Mouse (Mus musculus) retina, adult 2 months (tissue): ENCODE data around the gene Camk1d.

Experiments used
- DNase-seq: peaks from one replicate; pipeline ENCODE4 v3.0.0-alpha.2; 2012; ENCODE audit warnings: low read depth, low spot score

Gene Camk1d

GRCm38 (mm10) chr2:5478256-5478655 is 236.1 kb downstream of the Camk1d start:
- no peak for DNase-seq

GRCm38 (mm10) chr2:5477525-5477924 is 236.8 kb downstream of the Camk1d start:
- DNase-seq: no peak

GRCm38 (mm10) chr2:5469366-5469941 is 244.9 kb downstream of the Camk1d start:
- no peak for DNase-seq

GRCm38 (mm10) chr2:5467537-5467936 is 246.8 kb downstream of the Camk1d start:
- no peak for DNase-seq

GRCm38 (mm10) chr2:5458671-5459235 is 255.6 kb downstream of the Camk1d start:
- no peak for DNase-seq

- no peak for DNase-seq
These were observed 256.2 kb downstream of the Camk1d start for GRCm38 (mm10) chr2:5458075-5458494.

- DNase-seq: no peak
These were observed 258.2 kb downstream of the Camk1d start for GRCm38 (mm10) chr2:5456108-5456507.

- DNase-seq: no peak
These were observed 259.5 kb downstream of the Camk1d start for GRCm38 (mm10) chr2:5454830-5455229.

- no peak for DNase-seq
These were observed 262.7 kb downstream of the Camk1d start for GRCm38 (mm10) chr2:5451654-5452053.

- no peak for DNase-seq
These were observed 269.0 kb downstream of the Camk1d start for GRCm38 (mm10) chr2:5445357-5445756.

GRCm38 (mm10) chr2:5437690-5438089 is 276.6 kb downstream of the Camk1d start:
- no peak for DNase-seq

GRCm38 (mm10) chr2:5435587-5436253 is 278.6 kb downstream of the Camk1d start:
- no peak for DNase-seq

- no peak for DNase-seq
These were observed 283.0 kb downstream of the Camk1d start for GRCm38 (mm10) chr2:5431309-5431708.

GRCm38 (mm10) chr2:5429921-5430320 is 284.4 kb downstream of the Camk1d start:
- no peak for DNase-seq

- DNase-seq: no peak
These were observed 288.2 kb downstream of the Camk1d start for GRCm38 (mm10) chr2:5426110-5426509.

GRCm38 (mm10) chr2:5425612-5426011 is 288.7 kb downstream of the Camk1d start:
- no peak for DNase-seq

- no peak for DNase-seq
These were observed 293.6 kb downstream of the Camk1d start for GRCm38 (mm10) chr2:5420621-5421196.

GRCm38 (mm10) chr2:5418802-5419201 is 295.5 kb downstream of the Camk1d start:
- DNase-seq: no peak

GRCm38 (mm10) chr2:5417158-5418032 is 296.9 kb downstream of the Camk1d start:
- DNase-seq: no peak

GRCm38 (mm10) chr2:5411774-5412173 is 302.5 kb downstream of the Camk1d start:
- no peak for DNase-seq

GRCm38 (mm10) chr2:5403850-5404249 is 310.5 kb downstream of the Camk1d start:
- DNase-seq: no peak

GRCm38 (mm10) chr2:5402036-5402435 is 312.3 kb downstream of the Camk1d start:
- no peak for DNase-seq
